Mouse (Mus musculus): ENCODE measurements at regions not wholly inside any gene's neighbourhood (a gene's known extent, or its start where the extent isn't known, plus 50 kb on each side); places are given as distances from the start of the nearest gene placed in this dataset.
"Not testable (repeated sequence)": the region's sequence is repeated elsewhere in the genome, so short reads cannot be mapped to it uniquely, and the experiment has no call there.

- DNase-seq (ENCODE audit: low read depth), result no peak
Measured at GRCm38 (mm10) chr17:6853641-6854040, 71.1 kb upstream of the Ezr start.

- DNase-seq (ENCODE audit: low read depth), result peak; percentile 33
Measured at GRCm38 (mm10) chr17:6852177-6852947, 69.8 kb upstream of the Ezr start.

DNA sequence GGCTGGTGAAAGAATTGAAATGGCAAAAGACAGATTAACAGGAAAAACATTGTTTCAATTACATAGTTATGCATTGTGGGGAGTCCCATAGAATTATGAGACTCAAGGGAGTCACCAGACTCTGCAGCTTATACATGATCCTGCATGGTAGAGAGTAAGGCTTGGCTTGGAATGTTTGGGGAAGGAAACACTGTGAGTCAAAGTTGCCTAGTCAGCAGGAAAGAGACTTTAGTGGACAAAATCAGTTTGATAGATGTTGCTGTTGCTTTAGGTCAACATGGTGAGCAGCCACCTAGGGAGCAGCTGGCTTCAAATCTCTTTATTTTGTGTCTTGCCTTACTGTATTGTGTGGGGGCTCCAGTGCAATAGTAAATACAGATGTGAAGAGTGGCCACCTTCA is 67.9 kb upstream of the Ezr start:
- no peak for DNase-seq (ENCODE audit: low read depth)

DNA sequence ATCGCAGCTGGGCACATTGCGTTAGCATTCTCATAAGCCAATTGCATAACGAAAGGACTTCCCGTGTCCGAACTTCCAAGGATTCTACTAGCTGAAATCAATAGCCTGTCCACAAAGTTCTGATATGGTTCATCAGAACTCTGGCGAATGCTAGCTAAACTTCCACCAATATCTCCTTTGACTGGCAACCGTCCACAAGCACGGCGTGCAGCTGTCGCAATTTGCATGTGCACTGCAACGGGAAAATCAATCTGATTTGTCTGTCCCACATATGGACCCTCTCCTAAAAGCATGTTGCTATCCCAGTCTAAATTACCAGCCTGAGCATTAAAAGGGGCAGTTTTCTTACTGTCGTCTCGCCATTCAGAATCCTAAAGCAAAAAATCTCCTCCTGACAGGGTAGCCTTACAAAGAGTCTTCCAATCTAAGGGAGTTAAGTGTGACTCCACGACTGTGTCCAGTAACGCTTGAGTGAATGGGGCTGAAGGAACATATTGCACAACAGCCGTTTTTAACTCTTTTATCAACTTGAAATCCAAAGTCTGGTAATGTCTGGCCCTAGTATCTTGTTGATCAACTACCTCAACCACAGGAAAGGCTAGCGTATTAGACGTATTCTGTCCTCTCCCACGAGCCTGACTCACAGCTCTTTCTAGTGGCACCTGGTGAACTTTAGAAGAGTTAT is 59.3 kb upstream of the Ezr start:
- DNase-seq (ENCODE audit: low read depth), result not testable (repeated sequence)

DNA sequence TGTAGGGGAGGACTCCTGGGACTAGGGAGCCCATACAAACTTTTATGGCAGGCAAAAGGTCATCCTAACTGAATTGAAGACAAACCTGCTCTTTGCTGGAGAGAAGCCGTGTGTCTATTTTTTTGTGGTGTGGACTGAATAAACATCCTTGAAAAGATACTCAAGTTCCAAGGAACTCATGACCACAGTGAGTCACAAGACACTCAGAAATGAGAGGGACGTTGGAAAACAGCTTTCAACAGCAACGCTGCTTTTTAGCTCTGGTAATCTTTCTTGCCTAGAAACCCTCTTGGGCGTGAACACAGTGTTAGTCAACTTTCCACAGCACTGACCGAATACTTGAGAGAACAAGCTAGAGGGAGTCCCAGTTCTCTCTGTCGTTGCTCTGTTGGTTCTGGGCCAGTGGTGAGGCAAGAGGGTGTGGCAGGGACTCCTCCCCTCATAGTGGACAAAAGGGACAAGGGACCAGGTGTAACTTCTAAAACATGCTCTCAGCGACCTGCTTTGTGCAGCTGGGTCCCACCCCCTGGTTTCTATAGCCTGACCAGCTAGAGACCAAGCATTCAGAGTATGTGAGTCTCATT is 52.8 kb upstream of the Ezr start:
- DNase-seq (ENCODE audit: low read depth), result no peak
